ENCODE assay signal across 28 mouse cellular contexts in genomic region chr15:101436611-101437010, GRCm38 (mm10). TPM values are rescaled to one million over a fixed set of nuclear protein-coding genes. Genes with fewer than 3 reads are reported as not detected.
DNase-seq lines count a peak whose midpoint lies in the region; ATAC-seq and TF ChIP-seq lines count a peak whose summit lies in the region.
"Had no signal": no experiment of that assay in that cellular context is flagged by ENCODE, and none has a peak within 500 bp of the region (broad histone marks: within the 10 kb centered on the region; RNA-seq: fewer than 3 reads in every experiment).

No protein-coding gene starts in this region.

- H3K36me3 ChIP-seq in intestine, embryonic 16.5 days (ENCODE audit: control insufficient read depth, insufficient read depth, low read length) = no peaks in the 10 kb centered on the region
- H3K36me3 ChIP-seq in intestine, embryonic 15.5 days = no peaks in the 10 kb centered on the region
- no peaks in the 10 kb centered on the region for H3K36me3 ChIP-seq in lung, postnatal 0 days (ENCODE audit: insufficient read depth, low read length)
- H3K36me3 ChIP-seq: embryonic facial prominence, embryonic 10.5 days; embryonic facial prominence, embryonic 12.5 days; G1E had no signal

- H3K27me3 ChIP-seq in intestine, embryonic 16.5 days (replicated peaks; ENCODE audit: control insufficient read depth, insufficient read depth, low read length) = peaks cover 17% of the 10 kb centered on the region
- peaks cover 23% of the 10 kb centered on the region for H3K27me3 ChIP-seq in intestine, embryonic 15.5 days (replicated peaks)
- 0 out of 2 replicates have a peak, but pooled peaks cover 10% of the 10 kb centered on the region for H3K27me3 ChIP-seq in lung, postnatal 0 days (replicated peaks; ENCODE audit: insufficient read depth, low read length)

- no peak overlapping the region for H3K4me3 ChIP-seq in intestine, embryonic 16.5 days (ENCODE audit: low read length)
- H3K4me3 ChIP-seq in intestine, embryonic 15.5 days (replicated peaks) = no peak overlapping the region
- H3K4me3 ChIP-seq in lung, postnatal 0 days (ENCODE audit: low read depth, low read length) = no peak overlapping the region
- H3K4me3 ChIP-seq: embryonic facial prominence, embryonic 10.5 days; embryonic facial prominence, embryonic 12.5 days; forebrain, embryonic 13.5 days had no signal

- H3K4me1 ChIP-seq in intestine, embryonic 16.5 days (ENCODE audit: control insufficient read depth, insufficient read depth, low read length) = peaks cover 5% of the 10 kb centered on the region
- peaks cover 5% of the 10 kb centered on the region for H3K4me1 ChIP-seq in intestine, embryonic 15.5 days (replicated peaks)
- no peaks in the 10 kb centered on the region for H3K4me1 ChIP-seq in lung, postnatal 0 days (ENCODE audit: insufficient read depth, low read depth, low read length)

- H3K27ac ChIP-seq in intestine, embryonic 16.5 days (ENCODE audit: low read length) = no peak overlapping the region
- no peak overlapping the region for H3K27ac ChIP-seq in intestine, embryonic 15.5 days
- no peak overlapping the region for H3K27ac ChIP-seq in lung, postnatal 0 days (ENCODE audit: low read length)
- H3K27ac ChIP-seq: embryonic facial prominence, embryonic 10.5 days; embryonic facial prominence, embryonic 12.5 days; forebrain, embryonic 13.5 days had no signal

- no peaks in the 10 kb centered on the region for H3K9me3 ChIP-seq in intestine, embryonic 16.5 days (ENCODE audit: control insufficient read depth, low read length)
- no peaks in the 10 kb centered on the region for H3K9me3 ChIP-seq in intestine, embryonic 15.5 days
- no peaks in the 10 kb centered on the region for H3K9me3 ChIP-seq in lung, postnatal 0 days (ENCODE audit: low read length)
- H3K9me3 ChIP-seq: embryonic facial prominence, embryonic 10.5 days; embryonic facial prominence, embryonic 12.5 days; forebrain, embryonic 13.5 days had no signal

- no peak overlapping the region for H3K4me2 ChIP-seq in intestine, embryonic 16.5 days (ENCODE audit: low read depth, low read length)
- H3K4me2 ChIP-seq in intestine, embryonic 15.5 days (replicated peaks) = no peak overlapping the region
- H3K4me2 ChIP-seq in lung, postnatal 0 days (replicated peaks; ENCODE audit: low read depth, low read length) = no peak overlapping the region
- H3K4me2 ChIP-seq: embryonic facial prominence, embryonic 12.5 days; forebrain, embryonic 13.5 days had no signal

- no peak for TF ChIP-seq CTCF in lung, postnatal 0 days (IDR thresholded peaks at IDR 0.05)

- H3K9ac ChIP-seq in intestine, embryonic 16.5 days (ENCODE audit: low read depth, low read length) = no peak overlapping the region
- H3K9ac ChIP-seq in intestine, embryonic 15.5 days = no peak overlapping the region
- H3K9ac ChIP-seq in lung, postnatal 0 days (replicated peaks; ENCODE audit: low read depth) = no peak overlapping the region
- H3K9ac ChIP-seq: embryonic facial prominence, embryonic 12.5 days; forebrain, embryonic 13.5 days had no signal

- 82% methylated on average over 7 of the region's 7 CpGs for WGBS in intestine, embryonic 16.5 days
- WGBS in intestine, embryonic 15.5 days = 78% methylated on average over 7 of the region's 7 CpGs
- WGBS in lung, postnatal 0 days = 53% methylated on average over 7 of the region's 7 CpGs

- peak; percentile 57 for DNase-seq in lung, postnatal 0 days (ENCODE audit: low spot score)
- no peak for DNase-seq in lung, postnatal 14 days
- no peak for DNase-seq in urinary bladder, adult 18-20 months (ENCODE audit: low spot score in 2 of 2)
- DNase-seq: adrenal gland, adult 8-10 months; adrenal gland, postnatal 14 days; adrenal gland, postnatal 36 days; B cell, adult 2 months; cerebellum, adult 11-12 months; cerebellum, adult 2 months; cerebellum, adult 9-10 months; cerebellum, postnatal 10 days; cerebellum, postnatal 25 days had no signal

- TF ChIP-seq EP300 in lung, postnatal 0 days (IDR thresholded peaks at IDR 0.05) = no peak

- peak; percentile 50; the same call in 1 of the 2 replicates for ATAC-seq in intestine, embryonic 16.5 days
- ATAC-seq in intestine, embryonic 15.5 days = no peak; the same call in 1 of the 2 replicates
- peak; percentile 37 for ATAC-seq in lung, postnatal 0 days
- ATAC-seq in granulocyte monocyte progenitor cell, adult 5-6 weeks (replicated peaks; ENCODE audit: poor library complexity, severe bottlenecking) = peak; percentile 54; the same call in 1 of the 2 replicates
- ATAC-seq in megakaryocyte progenitor cell, adult 5-6 weeks (replicated peaks; ENCODE audit: poor library complexity) = peak; percentile 44
- ATAC-seq: activated CD4-positive, CD25-positive, alpha-beta regulatory T cell, adult 4 months; CD4-positive, CD25-positive, alpha-beta regulatory T cell, adult 4 months; forebrain, embryonic 13.5 days; Patski had no signal

RNA-seq across cellular contexts. Expression of gene Krt87, which starts 2.0 kb away (rescaled TPM):
- polyA plus RNA-seq in intestine, embryonic 16.5 days (2015; fragmentation: Nextera tagmentation; extraction: Ambion mirVana) = 0.38 and 0.48 TPM in 2 replicates
- 0.20 and 0.21 TPM in 2 replicates for polyA plus RNA-seq in intestine, embryonic 15.5 days (2015; fragmentation: Nextera tagmentation; extraction: Ambion mirVana)
- 0.24 and 0.29 TPM in 2 replicates for polyA plus RNA-seq in lung, postnatal 0 days (2015; fragmentation: Nextera tagmentation; extraction: Ambion mirVana)
- total RNA-seq in granulocyte monocyte progenitor cell, adult 5-6 weeks (2014; fragmentation: Nextera tagmentation) = not detected in 2 replicates
- not detected in 2 replicates for total RNA-seq in granulocyte monocyte progenitor cell, adult 5-6 weeks (2017)
- 0.12 TPM in 1 of 2 replicates, not detected in the other for total RNA-seq in megakaryocyte progenitor cell, adult 5-6 weeks (2015)
- total RNA-seq in megakaryocyte progenitor cell, adult 5-6 weeks (2017) = not detected in 2 replicates
- total RNA-seq: adrenal gland, adult 18-20 months; adrenal gland, postnatal 14 days; adrenal gland, postnatal 36 days; G1E had no signal
- polyA plus RNA-seq: cortical plate, adult 2 months; forebrain, embryonic 11.5 days; forebrain, embryonic 13.5 days; G1E; Patski had no signal

RNA-seq across cellular contexts. Expression of gene Krt88, which starts 10.9 kb away (rescaled TPM):
- polyA plus RNA-seq in intestine, embryonic 16.5 days (2015; fragmentation: Nextera tagmentation; extraction: Ambion mirVana) = 0.20 TPM in 1 of 2 replicates, not detected in the other
- polyA plus RNA-seq in intestine, embryonic 15.5 days (2015; fragmentation: Nextera tagmentation; extraction: Ambion mirVana) = not detected in 2 replicates
- 0.15 and 0.21 TPM in 2 replicates for polyA plus RNA-seq in lung, postnatal 0 days (2015; fragmentation: Nextera tagmentation; extraction: Ambion mirVana)
- not detected in 2 replicates for total RNA-seq in granulocyte monocyte progenitor cell, adult 5-6 weeks (2014; fragmentation: Nextera tagmentation)
- not detected in 2 replicates for total RNA-seq in granulocyte monocyte progenitor cell, adult 5-6 weeks (2017)
- not detected in 2 replicates for total RNA-seq in megakaryocyte progenitor cell, adult 5-6 weeks (2015)
- not detected in 2 replicates for total RNA-seq in megakaryocyte progenitor cell, adult 5-6 weeks (2017)
- total RNA-seq: adrenal gland, adult 18-20 months; adrenal gland, adult 8-10 months; adrenal gland, postnatal 14 days; adrenal gland, postnatal 36 days; CH12.LX; G1E had no signal
- polyA plus RNA-seq: activated CD4-positive, CD25-positive, alpha-beta regulatory T cell, adult 4 months; CD4-positive, CD25-positive, alpha-beta regulatory T cell, adult 4 months; cerebellum, adult 2 months; embryonic facial prominence, embryonic 10.5 days; embryonic facial prominence, embryonic 12.5 days; embryonic facial prominence, embryonic 14.5 days; forebrain, embryonic 11.5 days; forebrain, embryonic 13.5 days; G1E; Patski had no signal

RNA-seq across cellular contexts. Expression of gene Krt7, which starts 25.8 kb away (rescaled TPM):
- 156 and 160 TPM in 2 replicates for polyA plus RNA-seq in intestine, embryonic 16.5 days (2015; fragmentation: Nextera tagmentation; extraction: Ambion mirVana)
- polyA plus RNA-seq in intestine, embryonic 15.5 days (2015; fragmentation: Nextera tagmentation; extraction: Ambion mirVana) = 134 and 137 TPM in 2 replicates
- 430 and 463 TPM in 2 replicates for polyA plus RNA-seq in lung, postnatal 0 days (2015; fragmentation: Nextera tagmentation; extraction: Ambion mirVana)
- total RNA-seq in granulocyte monocyte progenitor cell, adult 5-6 weeks (2014; fragmentation: Nextera tagmentation) = 0.21 and 0.67 TPM in 2 replicates
- 0.39 TPM in 1 of 2 replicates, not detected in the other for total RNA-seq in granulocyte monocyte progenitor cell, adult 5-6 weeks (2017)
- 1.1 TPM in 1 of 2 replicates, not detected in the other for total RNA-seq in megakaryocyte progenitor cell, adult 5-6 weeks (2015)
- total RNA-seq in megakaryocyte progenitor cell, adult 5-6 weeks (2017) = not detected in 2 replicates
- polyA plus RNA-seq: activated CD4-positive, CD25-positive, alpha-beta regulatory T cell, adult 4 months had no signal

RNA-seq across cellular contexts. Expression of gene Krt81, which starts 26.9 kb away (rescaled TPM):
- polyA plus RNA-seq in intestine, embryonic 16.5 days (2015; fragmentation: Nextera tagmentation; extraction: Ambion mirVana) = not detected in 2 replicates
- polyA plus RNA-seq in intestine, embryonic 15.5 days (2015; fragmentation: Nextera tagmentation; extraction: Ambion mirVana) = not detected in 2 replicates
- polyA plus RNA-seq in lung, postnatal 0 days (2015; fragmentation: Nextera tagmentation; extraction: Ambion mirVana) = not detected in 2 replicates
- total RNA-seq in granulocyte monocyte progenitor cell, adult 5-6 weeks (2014; fragmentation: Nextera tagmentation) = not detected in 2 replicates
- total RNA-seq in granulocyte monocyte progenitor cell, adult 5-6 weeks (2017) = not detected in 2 replicates
- 0.29 TPM in 1 of 2 replicates, not detected in the other for total RNA-seq in megakaryocyte progenitor cell, adult 5-6 weeks (2015)
- total RNA-seq in megakaryocyte progenitor cell, adult 5-6 weeks (2017) = not detected in 2 replicates
- total RNA-seq: adrenal gland, adult 18-20 months; adrenal gland, adult 8-10 months; adrenal gland, postnatal 14 days; adrenal gland, postnatal 36 days; CH12.LX; G1E had no signal
- polyA plus RNA-seq: activated CD4-positive, CD25-positive, alpha-beta regulatory T cell, adult 4 months; CD4-positive, CD25-positive, alpha-beta regulatory T cell, adult 4 months; cerebellum, adult 2 months; cortical plate, adult 2 months; embryonic facial prominence, embryonic 10.5 days; embryonic facial prominence, embryonic 12.5 days; embryonic facial prominence, embryonic 14.5 days; forebrain, embryonic 11.5 days; forebrain, embryonic 13.5 days; G1E; Patski had no signal

RNA-seq across cellular contexts. Expression of gene Krt86, which starts 36.7 kb away (rescaled TPM):
- polyA plus RNA-seq in intestine, embryonic 16.5 days (2015; fragmentation: Nextera tagmentation; extraction: Ambion mirVana) = not detected in 2 replicates
- polyA plus RNA-seq in intestine, embryonic 15.5 days (2015; fragmentation: Nextera tagmentation; extraction: Ambion mirVana) = 0.14 TPM in 1 of 2 replicates, not detected in the other
- not detected in 2 replicates for polyA plus RNA-seq in lung, postnatal 0 days (2015; fragmentation: Nextera tagmentation; extraction: Ambion mirVana)
- not detected in 2 replicates for total RNA-seq in granulocyte monocyte progenitor cell, adult 5-6 weeks (2014; fragmentation: Nextera tagmentation)
- not detected in 2 replicates for total RNA-seq in granulocyte monocyte progenitor cell, adult 5-6 weeks (2017)
- total RNA-seq in megakaryocyte progenitor cell, adult 5-6 weeks (2015) = not detected in 2 replicates
- total RNA-seq in megakaryocyte progenitor cell, adult 5-6 weeks (2017) = not detected in 2 replicates
- total RNA-seq: adrenal gland, adult 18-20 months; adrenal gland, adult 8-10 months; adrenal gland, postnatal 14 days; adrenal gland, postnatal 36 days; CH12.LX had no signal
- polyA plus RNA-seq: activated CD4-positive, CD25-positive, alpha-beta regulatory T cell, adult 4 months; CD4-positive, CD25-positive, alpha-beta regulatory T cell, adult 4 months; cerebellum, adult 2 months; cortical plate, adult 2 months; embryonic facial prominence, embryonic 10.5 days; embryonic facial prominence, embryonic 12.5 days; forebrain, embryonic 11.5 days; forebrain, embryonic 13.5 days; G1E; Patski had no signal
